Mouse (Mus musculus): Measurements from ENCODE around the gene Prokr1. TPM values are rescaled to one million over a fixed set of nuclear protein-coding genes. Genes with fewer than 3 reads are reported as not detected.
"Not testable (repeated sequence)": the region's sequence is repeated elsewhere in the genome, so short reads cannot be mapped to it uniquely, and the experiment has no call there.

Prokr1 gene
- 3.2 and 3.9 TPM in 2 replicates for polyA plus RNA-seq (2015; fragmentation: Nextera tagmentation; extraction: Ambion mirVana)

GRCm38 (mm10) chr6:87590394-87591281, at the start of gene Prokr1:
Prokr1 (minus strand) TSS chr6:87590743.
- Histone ChIP-seq H3K4me2 (replicated peaks) (peak within 1 kb of the TSS; percentile 86), H3K27me3 (no peaks in the 10 kb centered on the region), H3K36me3 (no peaks in the 10 kb centered on the region), H3K9me3 (no peaks in the 10 kb centered on the region), H3K4me3 (peak within 1 kb of the TSS; percentile 55), H3K27ac (replicated peaks) (no peak within 1 kb of the TSS), H3K9ac (replicated peaks) (peak within 1 kb of the TSS; percentile 58), H3K4me1 (peaks cover 18% of the 10 kb centered on the region)
- under 1% methylated on average over 34 of the region's 34 CpGs for WGBS
- peak; percentile 90 for ATAC-seq (replicated peaks)

DNA sequence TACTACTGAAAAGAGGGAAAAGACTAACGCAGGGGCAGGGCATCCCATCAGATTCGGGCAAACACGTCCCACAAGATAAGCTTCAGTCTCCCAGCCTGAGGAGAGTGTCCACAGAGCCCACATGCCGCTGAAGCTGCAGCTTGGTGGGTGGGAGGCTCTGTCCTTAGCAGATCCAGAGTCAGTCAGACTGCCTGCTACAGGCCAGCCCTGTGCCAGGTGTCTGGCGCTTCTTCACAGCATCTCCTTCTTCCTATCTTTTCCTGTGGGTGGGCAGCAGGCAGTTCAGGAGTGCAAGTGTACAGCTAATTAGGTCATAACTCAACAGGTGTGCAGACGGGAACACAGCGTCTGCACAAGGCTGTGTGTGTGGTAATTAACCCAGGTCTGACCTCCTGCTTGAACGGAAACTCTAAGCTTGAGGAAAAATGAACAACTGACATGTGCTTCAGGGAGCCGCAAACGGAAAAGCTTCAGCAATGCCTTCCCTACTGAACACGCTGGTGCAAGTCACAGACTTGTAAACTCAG, 47.7 kb upstream of the Prokr1 start:
- no peaks in the 10 kb centered on the region for H3K36me3 ChIP-seq
- no peak overlapping the region for H3K4me3 ChIP-seq
- WGBS: 69% methylated on average over 11 of the region's 11 CpGs
- no peaks in the 10 kb centered on the region for H3K9me3 ChIP-seq
- no peak overlapping the region for H3K27ac ChIP-seq (replicated peaks)
- H3K4me1 ChIP-seq: no peaks in the 10 kb centered on the region
- no peak overlapping the region for H3K4me2 ChIP-seq (replicated peaks)
- H3K9ac ChIP-seq (replicated peaks): no peak overlapping the region
- no peaks in the 10 kb centered on the region for H3K27me3 ChIP-seq
- no peak for ATAC-seq (replicated peaks)

GRCm38 (mm10) chr6:87632176-87632575, 41.6 kb upstream of the Prokr1 start:
- Histone ChIP-seq H3K9ac (replicated peaks) (no peak overlapping the region), H3K4me3 (no peak overlapping the region), H3K4me1 (no peaks in the 10 kb centered on the region), H3K4me2 (replicated peaks) (no peak overlapping the region), H3K36me3 (no peaks in the 10 kb centered on the region), H3K9me3 (no peaks in the 10 kb centered on the region), H3K27me3 (no peaks in the 10 kb centered on the region), H3K27ac (replicated peaks) (no peak overlapping the region)
- 67% methylated on average over 4 of the region's 4 CpGs for WGBS
- ATAC-seq (replicated peaks): no peak

GRCm38 (mm10) chr6:87628936-87629335, 38.4 kb upstream of the Prokr1 start:
- H3K9me3 ChIP-seq; H3K27ac ChIP-seq (replicated peaks); ATAC-seq (replicated peaks); H3K4me3 ChIP-seq; H3K36me3 ChIP-seq; H3K4me1 ChIP-seq; H3K9ac ChIP-seq (replicated peaks); H3K27me3 ChIP-seq; H3K4me2 ChIP-seq (replicated peaks): not testable (repeated sequence)
- 75% methylated on average over 15 of the region's 15 CpGs for WGBS

- H3K4me3 ChIP-seq: no peak overlapping the region
- no peaks in the 10 kb centered on the region for H3K27me3 ChIP-seq
- peaks cover 9% of the 10 kb centered on the region for H3K4me1 ChIP-seq
- no peak overlapping the region for H3K4me2 ChIP-seq (replicated peaks)
- no peaks in the 10 kb centered on the region for H3K36me3 ChIP-seq
- no peak overlapping the region for H3K9ac ChIP-seq (replicated peaks)
- 96% methylated on average over 3 of the region's 3 CpGs for WGBS
- H3K9me3 ChIP-seq: no peaks in the 10 kb centered on the region
- no peak for ATAC-seq (replicated peaks)
- no peak overlapping the region for H3K27ac ChIP-seq (replicated peaks)
These were observed 32.6 kb upstream of the Prokr1 start for GRCm38 (mm10) chr6:87623151-87623550.

- Histone ChIP-seq H3K4me3 (no peak overlapping the region), H3K9me3 (no peaks in the 10 kb centered on the region), H3K36me3 (no peaks in the 10 kb centered on the region), H3K27me3 (no peaks in the 10 kb centered on the region), H3K4me1 (peaks cover 9% of the 10 kb centered on the region), H3K9ac (replicated peaks) (no peak overlapping the region), H3K27ac (replicated peaks) (peak overlapping the region; percentile 66), H3K4me2 (replicated peaks) (no peak overlapping the region)
- peak; percentile 95 for ATAC-seq (replicated peaks)
- WGBS: 19% methylated on average over 3 of the region's 3 CpGs
These were observed 30.7 kb upstream of the Prokr1 start for GRCm38 (mm10) chr6:87621281-87621680.

GRCm38 (mm10) chr6:87618021-87618420, 27.5 kb upstream of the Prokr1 start:
- 76% methylated on average over 8 of the region's 8 CpGs for WGBS
- no peaks in the 10 kb centered on the region for H3K9me3 ChIP-seq
- H3K36me3 ChIP-seq: no peaks in the 10 kb centered on the region
- no peak overlapping the region for H3K4me2 ChIP-seq (replicated peaks)
- H3K9ac ChIP-seq (replicated peaks): no peak overlapping the region
- no peaks in the 10 kb centered on the region for H3K27me3 ChIP-seq
- no peak overlapping the region for H3K4me3 ChIP-seq
- no peak overlapping the region for H3K27ac ChIP-seq (replicated peaks)
- no peak for ATAC-seq (replicated peaks)
- peaks cover 18% of the 10 kb centered on the region for H3K4me1 ChIP-seq

GRCm38 (mm10) chr6:87615696-87616083, 25.1 kb upstream of the Prokr1 start:
- no peaks in the 10 kb centered on the region for H3K9me3 ChIP-seq
- no peaks in the 10 kb centered on the region for H3K27me3 ChIP-seq
- peak overlapping the region; percentile 20; the same call in 1 of the 2 replicates for H3K4me3 ChIP-seq
- WGBS: 71% methylated on average over 14 of the region's 14 CpGs
- H3K9ac ChIP-seq (replicated peaks): no peak overlapping the region
- H3K4me1 ChIP-seq: peaks cover 9% of the 10 kb centered on the region; the same call in 1 of the 2 replicates
- peak overlapping the region; percentile 16 for H3K4me2 ChIP-seq (replicated peaks)
- peak; percentile 76 for ATAC-seq (replicated peaks)
- peak overlapping the region; percentile 44 for H3K27ac ChIP-seq (replicated peaks)
- no peaks in the 10 kb centered on the region for H3K36me3 ChIP-seq

DNA sequence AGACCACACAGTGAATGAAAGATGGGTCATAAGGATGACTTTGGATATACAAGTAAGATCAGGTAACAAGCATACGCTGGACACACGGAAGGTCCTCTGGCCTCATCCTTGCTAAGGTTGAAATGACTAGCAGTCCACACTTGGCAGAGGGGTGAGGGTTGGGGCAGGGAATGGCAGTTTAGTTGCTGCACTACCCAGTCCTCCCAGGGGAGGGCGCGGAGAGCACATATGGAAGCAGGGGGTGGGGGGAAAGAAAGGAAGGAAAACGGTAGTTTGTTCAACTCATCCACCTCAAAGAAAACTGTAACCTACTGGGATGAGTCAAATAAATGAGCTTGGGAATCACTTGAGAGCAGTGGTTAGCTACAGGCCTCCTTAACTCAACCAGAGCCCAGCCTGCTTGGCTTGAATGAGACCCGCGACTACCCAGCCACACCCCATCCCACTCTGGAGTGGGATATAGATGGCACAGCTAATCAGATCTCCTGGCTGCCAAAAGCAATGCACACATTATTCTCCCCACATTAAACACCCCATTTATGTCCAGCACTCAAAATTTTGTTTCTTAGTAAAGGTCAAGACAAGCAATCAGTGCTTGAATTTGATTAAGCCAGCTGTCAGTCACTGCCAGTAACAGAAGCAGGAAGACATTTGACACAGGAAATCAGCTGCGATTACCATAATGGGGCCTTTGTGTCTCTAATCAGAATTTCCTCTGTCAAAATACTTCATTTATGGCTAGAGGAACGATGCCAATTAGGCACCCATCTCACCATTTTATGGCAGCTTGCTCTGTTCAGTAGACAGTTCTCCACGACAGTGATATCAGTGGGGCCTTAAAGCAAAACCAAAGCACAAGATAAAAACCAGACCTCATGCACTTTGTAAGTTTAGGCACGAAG, 24.5 kb upstream of the Prokr1 start:
- H3K4me2 ChIP-seq (replicated peaks): peak overlapping the region; percentile 16
- WGBS: 46% methylated on average over 11 of the region's 11 CpGs

GRCm38 (mm10) chr6:87599825-87600224, 9.3 kb upstream of the Prokr1 start:
- no peak for ATAC-seq (replicated peaks)
- peaks cover 13% of the 10 kb centered on the region for H3K4me1 ChIP-seq
- no peaks in the 10 kb centered on the region for H3K27me3 ChIP-seq

More for the DNA sequence above, 24.5 kb upstream of the Prokr1 start:
- Histone ChIP-seq H3K4me3 (peak overlapping the region; percentile 20; the same call in 1 of the 2 replicates), H3K4me1 (peaks cover 9% of the 10 kb centered on the region; the same call in 1 of the 2 replicates), H3K27ac (replicated peaks) (peak overlapping the region; percentile 44), H3K36me3 (no peaks in the 10 kb centered on the region), H3K9ac (replicated peaks) (no peak overlapping the region), H3K27me3 (no peaks in the 10 kb centered on the region), H3K9me3 (no peaks in the 10 kb centered on the region)
- ATAC-seq (replicated peaks): peak; percentile 41

DNA sequence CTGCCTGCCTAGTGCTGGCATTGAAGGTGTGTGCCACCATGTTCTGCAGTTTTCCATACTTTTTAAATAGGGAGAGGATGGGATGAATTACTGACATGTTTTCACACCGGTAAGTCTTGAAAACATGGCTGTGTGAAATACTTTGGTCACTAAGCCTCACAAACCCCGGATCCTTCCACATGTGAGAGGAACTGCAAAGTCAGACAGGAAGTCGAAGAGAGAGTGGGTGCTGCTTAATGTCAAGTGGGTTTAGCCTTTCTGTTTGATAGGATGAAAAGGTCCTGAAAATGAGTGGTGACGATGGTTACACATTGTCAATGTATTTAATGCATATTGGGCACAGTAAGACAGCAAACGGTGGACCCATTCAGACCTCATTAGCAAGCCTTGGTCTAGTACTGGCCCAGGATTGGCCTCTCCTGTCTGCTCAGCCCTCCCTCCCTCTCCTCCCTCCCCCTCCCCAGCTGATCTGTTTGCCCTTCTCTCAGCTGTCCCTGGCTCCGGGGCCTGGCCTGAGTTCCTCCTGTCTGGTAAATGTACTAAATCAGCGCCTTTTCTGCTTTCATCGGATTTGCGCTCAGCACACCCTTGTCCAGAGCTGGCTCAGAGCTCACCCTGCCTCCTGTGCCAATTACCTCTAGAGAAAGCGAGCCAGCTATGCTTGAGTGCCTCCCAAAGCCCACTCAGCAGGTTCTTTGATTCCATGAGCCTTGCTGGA, 6.7 kb upstream of the Prokr1 start:
- 15% methylated on average over 10 of the region's 10 CpGs for WGBS
- H3K27ac ChIP-seq (replicated peaks): peak overlapping the region; percentile 54

More at GRCm38 (mm10) chr6:87599825-87600224, 9.3 kb upstream of the Prokr1 start:
- H3K27ac ChIP-seq (replicated peaks): no peak overlapping the region
- H3K4me3 ChIP-seq: no peak overlapping the region
- no peaks in the 10 kb centered on the region for H3K36me3 ChIP-seq
- no peak overlapping the region for H3K9ac ChIP-seq (replicated peaks)
- H3K4me2 ChIP-seq (replicated peaks): no peak overlapping the region
- no peaks in the 10 kb centered on the region for H3K9me3 ChIP-seq

More for the DNA sequence above, 6.7 kb upstream of the Prokr1 start:
- Histone ChIP-seq H3K9ac (replicated peaks) (no peak overlapping the region), H3K4me2 (replicated peaks) (no peak overlapping the region), H3K4me3 (no peak overlapping the region), H3K36me3 (no peaks in the 10 kb centered on the region), H3K9me3 (no peaks in the 10 kb centered on the region), H3K27me3 (no peaks in the 10 kb centered on the region), H3K4me1 (peaks cover 13% of the 10 kb centered on the region)
- peak; percentile 96 for ATAC-seq (replicated peaks)

Measured in forebrain, embryonic 15.5 days (tissue).